Mouse (Mus musculus) hindbrain, embryonic 13.5 days (tissue): ENCODE results near the gene Cttn. TPM values are rescaled to one million over a fixed set of nuclear protein-coding genes. Genes with fewer than 3 reads are reported as not detected.

Source experiments
- ATAC-seq: fragments of 200-750 bp; cut with Nextera tagmentation; 2 replicates; pipeline ENCODE4 v1.8.0; 2017; ENCODE audit warnings: moderate TSS enrichment; ENCODE audit not compliant: low FRiP score
- H3K27ac ChIP-seq: fragments of 300-500 bp; sonication (generic); 2 replicates; pipeline ENCODE4 v1.5.1; 2015; ENCODE audit warnings: inconsistent platforms, mild to moderate bottlenecking, moderate library complexity
- H3K27me3 ChIP-seq: fragments of 300-500 bp; sonication (generic); 2 replicates; pipeline ENCODE4 v1.6.1; 2015; ENCODE audit warnings: mild to moderate bottlenecking, inconsistent platforms
- H3K36me3 ChIP-seq: fragments of 300-500 bp; sonication (generic); 2 replicates; pipeline ENCODE4 v1.6.1; 2015; ENCODE audit warnings: mild to moderate bottlenecking, inconsistent platforms
- H3K4me1 ChIP-seq: fragments of 300-500 bp; sonication (generic); replicated peaks from 2 replicates; pipeline ENCODE4 v1.6.1; 2015; ENCODE audit warnings: inconsistent platforms
- H3K4me2 ChIP-seq: fragments of 300-500 bp; sonication (generic); 2 replicates; pipeline ENCODE4 v1.6.1; 2015; ENCODE audit warnings: inconsistent platforms, mild to moderate bottlenecking, moderate library complexity
- H3K4me3 ChIP-seq: fragments of 300-500 bp; sonication (generic); 2 replicates; pipeline ENCODE4 v1.5.1; 2015; ENCODE audit warnings: mild to moderate bottlenecking, inconsistent platforms
- H3K9ac ChIP-seq: fragments of 300-500 bp; sonication (generic); 2 replicates; pipeline ENCODE4 v1.6.1; 2015; ENCODE audit warnings: mild to moderate bottlenecking, inconsistent platforms
- H3K9me3 ChIP-seq: fragments of 300-500 bp; sonication (generic); 2 replicates; pipeline ENCODE4 v1.6.1; 2016; ENCODE audit warnings: inconsistent platforms
- WGBS: fragments of 180-500 bp; shearing (Covaris S2); methylation state at CpG from one replicate; pipeline ENCODE4 v1.1.7; 2015; 5-methylcytosine and 5-hydroxymethylcytosine counted together
- polyA plus RNA-seq: library from polyadenylated mRNA; unstranded; fragments of >200 nt; fragmentation: Nextera tagmentation; extraction: Ambion mirVana; gene quantifications from 2 replicates; pipeline ENCODE4 v1.2.1, GENCODE M21; 2015

Cttn gene
- polyA plus RNA-seq, 1 experiment from 2014 or later = 181 TPM

DNA sequence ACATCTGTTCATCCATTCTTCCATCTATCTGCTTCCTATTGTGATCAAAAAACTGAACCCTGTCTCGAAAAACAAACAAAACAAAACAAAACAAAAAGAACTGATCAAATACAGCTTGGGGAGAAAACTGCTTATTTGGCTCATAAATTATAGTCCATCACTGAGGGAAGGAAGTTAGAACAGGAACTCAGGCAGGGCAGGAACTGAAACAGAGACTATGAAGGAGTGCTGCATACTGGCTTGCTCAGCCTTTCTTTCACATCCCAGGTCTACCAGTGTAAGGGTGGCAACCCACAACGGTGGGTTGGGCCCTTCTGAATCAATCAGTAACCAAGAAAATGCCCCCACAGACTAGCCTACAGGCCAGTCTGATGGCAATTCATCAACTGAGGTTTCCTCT, 294 bp upstream of the Cttn start:
- Histone ChIP-seq H3K4me3 (peak overlapping the region; percentile 91), H3K27ac (peak overlapping the region; percentile 90), H3K4me1 (peaks cover 27% of the 10 kb centered on the region), H3K36me3 (peaks cover 8% of the 10 kb centered on the region), H3K9ac (peak overlapping the region; percentile 98), H3K27me3 (no peaks in the 10 kb centered on the region), H3K4me2 (peak overlapping the region; percentile 94), H3K9me3 (no peaks in the 10 kb centered on the region)
- no peak for ATAC-seq
- 92% methylated on average over 2 of the region's 2 CpGs for WGBS

DNA sequence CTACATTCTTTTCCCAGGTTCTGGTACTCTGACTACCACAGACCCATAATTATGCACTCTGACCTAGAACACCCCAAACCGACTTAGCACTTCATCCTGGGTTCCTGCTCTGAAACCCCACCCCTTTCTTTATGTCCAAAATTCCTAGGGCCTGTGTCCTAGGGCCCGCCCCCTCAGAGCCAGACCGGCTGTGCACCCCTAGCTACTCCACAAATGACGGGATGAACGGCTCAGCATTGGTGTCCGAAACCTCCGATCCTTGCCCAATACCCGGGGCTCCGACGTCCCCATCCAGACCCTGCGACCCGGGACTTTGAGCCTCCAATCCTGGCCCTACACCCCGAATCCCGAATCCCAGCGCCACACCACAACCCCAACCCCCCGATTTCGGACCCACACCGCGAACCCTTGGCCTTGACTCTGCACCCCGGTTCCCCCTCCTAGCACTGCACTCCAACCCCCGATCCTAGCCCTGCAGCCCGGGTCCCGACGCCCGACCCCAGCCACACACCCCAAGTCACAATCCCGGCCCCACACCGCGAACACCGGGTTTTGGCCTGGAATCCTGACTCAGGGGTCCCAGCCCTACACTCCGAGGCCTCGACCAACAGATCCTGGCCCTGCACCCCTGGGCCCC, 783 bp downstream of the Cttn start:
- Histone ChIP-seq H3K4me1 (peaks cover 27% of the 10 kb centered on the region), H3K27me3 (no peaks in the 10 kb centered on the region), H3K9ac (peak overlapping the region; percentile 98), H3K4me2 (peak overlapping the region; percentile 94), H3K36me3 (peaks cover 11% of the 10 kb centered on the region), H3K9me3 (no peaks in the 10 kb centered on the region), H3K4me3 (peak overlapping the region; percentile 91), H3K27ac (peak overlapping the region; percentile 90)
- peak; percentile 59 for ATAC-seq
- under 1% methylated on average over 31 of the region's 31 CpGs for WGBS

DNA sequence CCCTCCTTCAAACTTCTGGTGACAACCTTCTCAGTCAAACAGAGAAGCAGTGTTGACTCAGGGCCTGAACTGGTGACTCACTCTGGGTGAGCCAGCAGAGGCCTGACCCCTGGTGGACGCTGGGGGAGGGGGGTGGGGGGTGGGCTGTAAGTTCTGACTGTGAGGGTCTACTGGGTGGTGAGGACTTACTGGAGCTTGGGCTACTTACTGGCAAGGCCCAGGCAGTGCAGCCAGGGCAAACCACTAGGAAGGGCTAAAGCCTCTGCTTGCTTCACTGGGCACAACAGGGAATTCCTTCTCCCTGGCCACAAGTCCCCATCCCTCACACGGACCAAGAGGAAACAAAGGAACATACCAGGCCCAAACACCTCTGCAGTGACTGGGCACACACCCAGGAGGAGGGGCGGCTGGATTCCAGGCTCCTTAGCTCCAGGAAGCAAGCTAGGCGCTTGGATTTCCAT, 1.6 kb downstream of the Cttn start:
- H3K27ac ChIP-seq = 0 out of 2 replicates have a peak overlapping the region, but pooled peaks have one; percentile 23
- WGBS = 26% methylated on average over 4 of the region's 4 CpGs
- peak overlapping the region; percentile 98 for H3K9ac ChIP-seq
- peaks cover 19% of the 10 kb centered on the region for H3K36me3 ChIP-seq
- ATAC-seq = no peak
- H3K4me3 ChIP-seq = peak overlapping the region; percentile 91
- peak overlapping the region; percentile 94 for H3K4me2 ChIP-seq
- H3K9me3 ChIP-seq = no peaks in the 10 kb centered on the region
- no peaks in the 10 kb centered on the region for H3K27me3 ChIP-seq
- H3K4me1 ChIP-seq = peaks cover 27% of the 10 kb centered on the region

DNA sequence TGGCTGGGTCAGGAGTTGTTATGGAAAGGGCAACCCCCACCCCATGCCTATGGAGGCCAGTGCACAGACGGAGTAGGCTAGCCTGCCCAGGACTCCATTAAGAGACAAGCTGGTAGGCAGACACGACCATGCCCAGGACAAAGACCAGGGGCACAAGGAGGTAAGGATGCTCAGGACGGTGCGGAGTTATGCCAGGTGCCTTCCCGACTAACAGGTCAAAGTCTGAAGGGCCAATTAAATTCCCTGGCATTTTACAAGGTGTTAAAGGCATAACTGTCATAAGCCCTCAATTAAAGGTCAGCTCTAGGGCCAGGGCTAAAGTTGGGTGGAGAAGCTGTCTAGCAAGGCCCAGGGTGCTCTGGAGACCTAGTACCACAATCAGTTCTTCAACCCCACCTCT, 2.1 kb downstream of the Cttn start:
- Histone ChIP-seq H3K4me3 (peak overlapping the region; percentile 91; the same call in 1 of the 2 replicates), H3K4me1 (peaks cover 27% of the 10 kb centered on the region), H3K9ac (peak overlapping the region; percentile 6; the same call in 1 of the 2 replicates), H3K27me3 (no peaks in the 10 kb centered on the region), H3K9me3 (no peaks in the 10 kb centered on the region), H3K27ac (no peak overlapping the region), H3K36me3 (peaks cover 22% of the 10 kb centered on the region), H3K4me2 (peak overlapping the region; percentile 94)
- no peak for ATAC-seq
- 92% methylated on average over 5 of the region's 5 CpGs for WGBS

DNA sequence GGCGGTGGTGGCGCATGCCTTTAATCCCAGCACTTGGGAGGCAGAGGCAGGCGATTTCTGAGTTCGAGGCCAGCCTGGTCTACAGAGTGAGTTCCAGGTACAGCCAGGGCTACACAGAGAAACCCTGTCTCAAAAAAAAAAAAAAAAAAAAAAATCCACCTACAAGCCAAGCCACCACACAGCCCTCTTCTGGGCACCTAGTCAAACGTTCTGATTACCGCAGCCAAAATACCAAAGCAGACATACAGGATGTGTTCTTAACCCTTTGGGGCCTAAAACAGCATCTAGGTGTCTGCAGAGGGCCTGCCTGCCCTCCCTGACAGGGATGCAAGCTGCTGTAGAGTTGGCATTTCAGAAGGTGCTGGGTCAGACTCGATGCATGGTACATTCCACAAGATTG, 8.2 kb downstream of the Cttn start:
- Histone ChIP-seq H3K36me3 (peaks cover 84% of the 10 kb centered on the region), H3K9ac (no peak overlapping the region), H3K27ac (no peak overlapping the region), H3K9me3 (no peaks in the 10 kb centered on the region), H3K4me2 (no peak overlapping the region), H3K4me1 (no peaks in the 10 kb centered on the region), H3K27me3 (no peaks in the 10 kb centered on the region), H3K4me3 (no peak overlapping the region)
- no peak for ATAC-seq
- WGBS = 93% methylated on average over 7 of the region's 7 CpGs

DNA sequence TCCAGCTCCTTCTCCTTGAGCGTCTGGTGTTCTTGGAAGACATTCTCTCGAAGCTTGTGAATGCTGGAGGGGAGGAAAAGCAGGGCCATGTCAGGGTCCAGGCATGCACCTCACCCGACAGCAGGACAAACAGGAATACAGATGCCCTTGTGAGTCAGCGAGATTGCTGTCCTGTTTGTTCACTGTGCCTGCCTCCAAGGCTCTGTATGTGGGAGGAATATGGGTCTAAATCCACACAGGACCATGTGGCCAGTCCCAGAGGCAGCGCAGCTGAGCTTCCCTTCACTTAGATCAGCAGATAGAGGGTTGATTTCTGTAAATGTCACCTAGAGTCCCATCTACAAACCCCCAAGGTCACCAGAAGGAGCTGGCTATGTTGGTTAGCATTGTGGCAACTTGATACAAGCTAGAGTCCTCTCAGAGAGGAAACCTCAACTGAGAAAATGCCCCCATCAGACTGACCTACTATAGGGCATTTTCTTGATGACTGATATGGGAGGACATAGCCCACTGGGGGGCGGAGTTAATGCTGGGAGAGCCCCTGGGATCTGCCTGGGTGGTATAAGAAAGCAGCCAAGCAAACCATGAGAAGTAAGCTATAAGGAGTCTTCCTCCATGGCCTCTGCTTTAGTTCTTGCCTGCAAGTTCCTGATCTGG, 9.4 kb downstream of the Cttn start:
- no peak overlapping the region for H3K9ac ChIP-seq

DNA sequence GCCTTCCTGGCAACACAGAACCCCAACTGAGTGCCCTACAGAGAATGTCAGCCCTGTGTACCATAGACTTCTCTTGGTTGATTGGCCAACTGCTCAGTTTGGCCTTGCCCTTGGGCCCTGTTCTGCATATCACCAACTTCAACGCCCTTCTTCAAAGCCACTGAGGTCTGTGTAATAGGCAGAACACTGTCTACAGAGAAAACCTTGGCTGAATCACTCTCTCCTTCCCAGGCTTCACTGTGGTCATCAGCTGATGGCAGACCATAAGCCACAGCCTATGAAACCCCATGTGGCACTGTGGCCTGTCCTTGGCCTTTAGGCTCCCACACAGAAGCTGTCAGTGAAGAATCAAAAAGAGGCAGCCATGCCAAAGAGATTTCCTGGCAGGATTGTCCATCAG, 11.9 kb downstream of the Cttn start:
- Histone ChIP-seq H3K9me3 (no peaks in the 10 kb centered on the region), H3K27me3 (no peaks in the 10 kb centered on the region), H3K4me2 (no peak overlapping the region), H3K27ac (no peak overlapping the region), H3K36me3 (peaks cover 100% of the 10 kb centered on the region), H3K4me1 (no peaks in the 10 kb centered on the region), H3K4me3 (no peak overlapping the region), H3K9ac (no peak overlapping the region)
- no peak for ATAC-seq
- WGBS = 90% methylated on average over 1 of the region's 1 CpGs

More for the DNA sequence above, 9.4 kb downstream of the Cttn start:
- no peaks in the 10 kb centered on the region for H3K27me3 ChIP-seq
- 96% methylated on average over 6 of the region's 6 CpGs for WGBS
- no peaks in the 10 kb centered on the region for H3K9me3 ChIP-seq
- no peak for ATAC-seq
- peaks cover 96% of the 10 kb centered on the region for H3K36me3 ChIP-seq
- H3K4me2 ChIP-seq = no peak overlapping the region
- H3K4me1 ChIP-seq = no peaks in the 10 kb centered on the region
- H3K4me3 ChIP-seq = no peak overlapping the region
- H3K27ac ChIP-seq = no peak overlapping the region

DNA sequence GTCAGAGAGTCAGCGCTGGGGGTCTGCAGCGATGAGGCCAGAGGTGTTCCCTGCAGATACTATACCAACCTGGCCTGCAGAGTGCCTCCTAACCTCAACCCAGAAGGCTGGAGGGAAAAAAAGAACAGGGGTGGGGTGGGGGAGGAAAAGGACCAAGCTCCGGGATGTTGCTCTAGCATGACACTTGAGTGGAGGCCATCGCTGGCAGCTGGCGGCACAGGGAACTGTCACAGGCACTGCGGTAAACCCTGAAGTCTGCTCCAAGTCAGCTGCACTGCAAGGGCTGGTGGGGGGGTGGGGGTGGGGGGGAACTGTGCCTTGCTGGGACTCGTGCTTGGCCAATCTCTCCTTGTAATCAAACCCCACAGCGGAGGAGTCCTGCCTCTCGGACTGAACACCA, 20.1 kb downstream of the Cttn start:
- Histone ChIP-seq H3K27me3 (no peaks in the 10 kb centered on the region), H3K27ac (no peak overlapping the region; the same call in 1 of the 2 replicates), H3K9me3 (no peaks in the 10 kb centered on the region), H3K4me1 (peaks cover 5% of the 10 kb centered on the region), H3K36me3 (peaks cover 99% of the 10 kb centered on the region), H3K4me3 (no peak overlapping the region), H3K9ac (no peak overlapping the region), H3K4me2 (no peak overlapping the region)
- WGBS = 95% methylated on average over 9 of the region's 9 CpGs
- ATAC-seq = no peak

DNA sequence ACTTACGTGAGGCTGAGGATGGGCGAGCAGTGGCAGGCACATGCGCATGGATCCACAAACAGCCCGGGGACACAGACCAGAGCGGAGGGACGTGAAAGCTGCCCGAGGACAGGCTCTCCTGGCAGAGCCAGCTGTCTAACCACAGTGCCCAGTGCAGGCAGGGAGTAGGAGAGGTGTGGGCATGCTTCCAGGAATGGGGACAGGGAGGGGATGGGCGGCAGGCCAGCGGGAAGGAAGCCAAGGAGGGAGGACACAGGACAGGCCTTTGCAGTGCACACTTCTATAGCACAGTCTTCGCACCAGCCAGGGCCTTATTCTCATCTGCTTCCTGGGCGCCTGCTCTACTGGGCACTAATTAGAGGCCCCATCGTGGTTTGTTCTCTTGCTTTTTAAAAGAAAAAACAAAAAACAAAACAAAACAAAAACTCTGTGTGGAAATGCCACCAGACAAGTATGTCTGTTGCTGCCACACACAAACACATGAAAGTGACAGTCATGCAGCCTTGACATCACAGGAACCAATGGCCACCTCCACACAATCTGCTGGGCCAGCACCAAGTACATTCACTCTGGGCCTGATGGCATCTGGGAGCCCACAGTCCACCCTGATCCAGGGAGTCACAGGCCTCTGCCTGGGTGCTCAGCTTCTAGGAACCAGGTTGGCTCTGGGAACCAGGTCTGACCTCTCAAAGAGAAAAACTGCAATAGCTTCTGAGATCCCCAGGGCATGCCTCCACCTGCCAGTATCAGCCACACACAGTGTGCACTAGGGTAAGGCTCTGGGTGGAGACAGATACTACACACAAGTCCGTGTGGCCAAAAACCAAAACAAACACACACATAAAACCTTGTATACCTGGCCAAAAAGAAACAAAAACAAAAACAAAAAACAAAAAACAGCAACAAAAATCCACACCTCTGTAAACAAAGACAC, 20.9 kb downstream of the Cttn start:
- no peaks in the 10 kb centered on the region for H3K9me3 ChIP-seq
- H3K4me3 ChIP-seq = no peak overlapping the region
- no peak overlapping the region for H3K9ac ChIP-seq
- no peaks in the 10 kb centered on the region for H3K27me3 ChIP-seq
- peak overlapping the region; percentile 40 for H3K27ac ChIP-seq
- H3K36me3 ChIP-seq = peaks cover 99% of the 10 kb centered on the region
- ATAC-seq = peak; percentile 87
- H3K4me2 ChIP-seq = no peak overlapping the region
- 84% methylated on average over 13 of the region's 13 CpGs for WGBS
- peaks cover 5% of the 10 kb centered on the region for H3K4me1 ChIP-seq

DNA sequence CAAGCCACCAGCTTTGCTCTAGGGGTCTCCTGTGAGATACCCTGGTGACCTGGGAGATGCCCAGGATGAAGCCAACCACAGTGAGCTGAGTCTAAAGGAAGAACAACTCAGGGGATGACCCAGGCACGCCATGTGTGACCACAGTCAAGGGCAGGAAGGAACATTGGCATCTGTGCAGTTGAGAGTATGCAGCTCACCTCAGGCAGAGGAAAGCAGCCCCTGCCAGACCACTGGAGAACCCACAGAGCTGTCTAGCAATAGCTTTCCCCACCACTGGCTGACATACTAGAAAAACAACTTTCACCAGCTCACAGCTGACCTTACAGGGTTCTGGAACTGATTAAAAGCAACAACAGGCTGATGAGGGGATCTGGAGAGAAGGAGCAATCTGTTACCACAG, 22.6 kb downstream of the Cttn start:
- 100% methylated on average over 1 of the region's 1 CpGs for WGBS
- H3K9me3 ChIP-seq = no peaks in the 10 kb centered on the region
- peaks cover 5% of the 10 kb centered on the region for H3K4me1 ChIP-seq
- H3K9ac ChIP-seq = no peak overlapping the region
- no peak overlapping the region for H3K4me3 ChIP-seq
- peaks cover 98% of the 10 kb centered on the region for H3K36me3 ChIP-seq
- no peak for ATAC-seq
- H3K4me2 ChIP-seq = no peak overlapping the region
- H3K27me3 ChIP-seq = no peaks in the 10 kb centered on the region
- H3K27ac ChIP-seq = no peak overlapping the region

DNA sequence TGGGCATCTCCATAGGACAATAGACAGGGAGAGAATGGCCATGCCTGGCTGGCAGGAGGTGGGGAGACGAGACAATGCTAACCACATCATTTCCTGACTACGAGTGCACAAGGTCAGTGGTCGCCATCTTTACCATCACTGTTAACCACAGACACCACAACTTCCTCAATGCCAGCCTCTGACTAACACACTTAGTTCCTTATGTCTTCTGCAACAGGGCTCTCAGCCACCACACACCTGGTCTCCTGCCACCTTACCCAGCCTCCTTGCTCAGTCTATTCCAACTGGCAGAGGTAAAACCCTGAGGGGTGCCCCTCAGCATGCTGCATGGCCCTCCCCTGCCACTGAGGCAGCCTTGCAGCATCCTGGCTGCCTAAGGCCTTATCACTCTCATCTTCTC, 23.7 kb downstream of the Cttn start:
- H3K27ac ChIP-seq = no peak overlapping the region
- no peak overlapping the region for H3K9ac ChIP-seq
- no peaks in the 10 kb centered on the region for H3K9me3 ChIP-seq
- H3K36me3 ChIP-seq = peaks cover 98% of the 10 kb centered on the region
- ATAC-seq = no peak
- WGBS = 90% methylated on average over 3 of the region's 3 CpGs
- H3K4me1 ChIP-seq = peaks cover 5% of the 10 kb centered on the region
- no peaks in the 10 kb centered on the region for H3K27me3 ChIP-seq
- no peak overlapping the region for H3K4me2 ChIP-seq
- H3K4me3 ChIP-seq = no peak overlapping the region

DNA sequence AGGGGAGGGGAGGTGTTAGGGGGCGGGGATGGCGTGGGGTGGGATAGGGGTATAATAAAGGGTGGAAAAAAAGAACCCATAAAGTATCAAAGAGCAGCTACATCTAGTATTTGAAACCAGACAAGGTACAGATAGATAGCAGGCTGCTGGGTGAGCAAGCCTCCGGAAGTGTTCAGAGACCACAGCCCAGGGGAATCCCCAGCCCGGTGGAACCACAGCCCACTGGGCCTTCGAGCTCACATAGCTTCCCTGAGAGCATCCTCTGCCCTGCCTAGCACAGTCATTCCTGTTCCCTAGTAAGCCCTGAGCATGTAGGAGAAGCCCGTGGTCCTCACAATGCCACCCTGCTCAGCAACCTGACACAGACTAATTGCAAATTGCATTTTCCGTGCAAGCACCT, 26.0 kb downstream of the Cttn start:
- H3K27ac ChIP-seq = no peak overlapping the region
- ATAC-seq = no peak
- H3K4me1 ChIP-seq = no peaks in the 10 kb centered on the region
- H3K36me3 ChIP-seq = peaks cover 98% of the 10 kb centered on the region
- H3K9me3 ChIP-seq = no peaks in the 10 kb centered on the region
- H3K27me3 ChIP-seq = no peaks in the 10 kb centered on the region
- no peak overlapping the region for H3K9ac ChIP-seq
- 93% methylated on average over 7 of the region's 7 CpGs for WGBS
- no peak overlapping the region for H3K4me3 ChIP-seq
- no peak overlapping the region for H3K4me2 ChIP-seq
